Mouse (Mus musculus): ENCODE measurements at regions not wholly inside any gene's neighbourhood (a gene's known extent, or its start where the extent isn't known, plus 50 kb on each side); places are given as distances from the start of the nearest gene placed in this dataset.

GRCm38 (mm10) chr7:137671156-137671555 lies 233.7 kb downstream of the Glrx3 start:
- TF ChIP-seq CTCF (IDR thresholded peaks at IDR 0.05; ENCODE audit: low read depth, low read length) (no peak), POLR2A (IDR thresholded peaks at IDR 0.05; ENCODE audit: extremely low read depth, insufficient read depth, low read length) (no peak)
